Mouse (Mus musculus) stomach, embryonic 14.5 days (tissue): ENCODE measurements around the gene Cmas. TPM values are rescaled to one million over a fixed set of nuclear protein-coding genes. Genes with fewer than 3 reads are reported as not detected.

Source experiments
- ATAC-seq: fragments of 200-750 bp; cut with Nextera tagmentation; 2 replicates; pipeline ENCODE4 v1.8.0; 2017; ENCODE audit warnings: low read depth, moderate TSS enrichment; ENCODE audit not compliant: insufficient number of reproducible peaks, insufficient read depth, low FRiP score
- H3K27ac ChIP-seq: fragments of 300-500 bp; sonication (generic); 2 replicates; pipeline ENCODE4 v1.5.1; 2014; ENCODE audit warnings: mild to moderate bottlenecking, low read length, moderate library complexity, mixed read lengths
- H3K27me3 ChIP-seq: fragments of 300-500 bp; sonication (generic); 2 replicates; pipeline ENCODE4 v1.6.1; 2014; ENCODE audit warnings: low read length, control low read depth, mixed read lengths; ENCODE audit not compliant: control insufficient read depth, insufficient read depth
- H3K36me3 ChIP-seq: fragments of 300-500 bp; sonication (generic); 2 replicates; pipeline ENCODE4 v1.6.1; 2014; ENCODE audit warnings: mild to moderate bottlenecking, control low read depth, low read length, moderate library complexity, mixed read lengths; ENCODE audit not compliant: control insufficient read depth, insufficient read depth
- H3K4me1 ChIP-seq: fragments of 300-500 bp; sonication (generic); 2 replicates; pipeline ENCODE4 v1.6.1; 2014; ENCODE audit warnings: low read length, control low read depth, mixed read lengths; ENCODE audit not compliant: control insufficient read depth, insufficient read depth
- H3K4me2 ChIP-seq: fragments of 300-500 bp; sonication (generic); replicated peaks from 2 replicates; pipeline ENCODE4 v1.6.1; 2014; ENCODE audit warnings: low read depth, low read length, control low read depth
- H3K4me3 ChIP-seq: fragments of 300-500 bp; sonication (generic); 2 replicates; pipeline ENCODE4 v1.5.1; 2014; ENCODE audit warnings: low read depth, low read length, control low read depth
- H3K9ac ChIP-seq: fragments of 300-500 bp; sonication (generic); replicated peaks from 2 replicates; pipeline ENCODE4 v1.6.1; 2014; ENCODE audit warnings: low read depth, mild to moderate bottlenecking, control low read depth, low read length, moderate library complexity, mixed read lengths
- H3K9me3 ChIP-seq: fragments of 300-500 bp; sonication (generic); 2 replicates; pipeline ENCODE4 v1.6.1; 2016; ENCODE audit warnings: low read depth, low read length, control low read depth; ENCODE audit not compliant: control insufficient read depth
- WGBS: fragments of 180-500 bp; shearing (Covaris S2); extraction: QIAGEN DNeasy Blood & Tissue Kit; methylation state at CpG from one replicate; pipeline ENCODE4 v1.1.7; 2014; 5-methylcytosine and 5-hydroxymethylcytosine counted together
- polyA plus RNA-seq: library from polyadenylated mRNA; unstranded; fragments of >200 nt; fragmentation: Nextera tagmentation; extraction: Ambion mirVana; gene quantifications from 2 replicates; pipeline ENCODE4 v1.2.1, GENCODE M21; 2014

The Cmas gene
- polyA plus RNA-seq, 1 experiment from 2014 or later = 89.2 TPM

DNA sequence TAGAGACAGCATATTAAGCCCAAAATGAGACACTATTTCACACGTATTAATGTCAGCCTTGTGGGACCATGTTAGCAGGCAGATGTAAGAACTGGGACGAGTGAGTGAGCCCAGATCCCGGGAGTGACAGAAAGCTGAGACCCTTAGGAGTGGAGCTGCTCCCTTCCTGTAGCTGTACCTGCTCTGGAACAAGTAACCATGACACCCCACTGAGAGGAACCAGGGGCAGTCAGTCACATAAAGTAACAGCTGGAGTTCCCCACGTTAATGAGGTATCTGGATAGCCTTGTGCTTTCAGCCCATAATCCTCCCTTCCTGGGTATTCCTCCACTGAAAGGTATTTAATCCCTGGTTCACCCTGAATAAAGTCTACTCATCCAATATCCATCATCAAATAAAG, 13.3 kb upstream of the Cmas start:
- Histone ChIP-seq H3K27me3 (no peaks in the 10 kb centered on the region), H3K4me3 (no peak overlapping the region), H3K9ac (no peak overlapping the region), H3K4me1 (peaks cover 12% of the 10 kb centered on the region; the same call in 1 of the 2 replicates), H3K4me2 (no peak overlapping the region), H3K9me3 (no peaks in the 10 kb centered on the region), H3K27ac (no peak overlapping the region; the same call in 1 of the 2 replicates), H3K36me3 (no peaks in the 10 kb centered on the region)
- WGBS = 46% methylated on average over 4 of the region's 4 CpGs
- 0 out of 2 replicates have a peak, but pooled peaks have one; percentile 26 for ATAC-seq

DNA sequence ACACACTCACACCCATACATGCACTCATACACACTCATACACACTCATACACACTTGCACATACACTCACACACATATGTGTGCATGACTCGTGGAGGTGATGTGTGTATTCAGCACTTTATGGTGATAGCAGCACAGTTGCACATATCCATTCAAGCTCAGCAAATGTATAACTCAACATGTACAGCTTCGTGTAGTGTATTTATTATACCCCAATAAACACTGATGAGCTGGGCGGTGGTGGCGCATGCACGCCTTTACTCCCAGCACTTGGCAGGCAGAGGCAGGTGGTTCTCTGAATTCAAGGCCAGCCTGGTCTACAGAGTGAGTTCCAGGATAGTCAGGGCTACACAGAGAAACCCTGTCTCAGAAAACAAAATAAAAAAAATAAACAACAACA, 11.0 kb upstream of the Cmas start:
- no peak overlapping the region for H3K4me2 ChIP-seq
- ATAC-seq = no peak
- no peaks in the 10 kb centered on the region for H3K9me3 ChIP-seq
- H3K27ac ChIP-seq = no peak overlapping the region
- H3K4me3 ChIP-seq = no peak overlapping the region
- H3K36me3 ChIP-seq = no peaks in the 10 kb centered on the region
- no peak overlapping the region for H3K9ac ChIP-seq
- WGBS = 91% methylated on average over 5 of the region's 5 CpGs
- H3K4me1 ChIP-seq = peaks cover 15% of the 10 kb centered on the region; the same call in 1 of the 2 replicates
- no peaks in the 10 kb centered on the region for H3K27me3 ChIP-seq

DNA sequence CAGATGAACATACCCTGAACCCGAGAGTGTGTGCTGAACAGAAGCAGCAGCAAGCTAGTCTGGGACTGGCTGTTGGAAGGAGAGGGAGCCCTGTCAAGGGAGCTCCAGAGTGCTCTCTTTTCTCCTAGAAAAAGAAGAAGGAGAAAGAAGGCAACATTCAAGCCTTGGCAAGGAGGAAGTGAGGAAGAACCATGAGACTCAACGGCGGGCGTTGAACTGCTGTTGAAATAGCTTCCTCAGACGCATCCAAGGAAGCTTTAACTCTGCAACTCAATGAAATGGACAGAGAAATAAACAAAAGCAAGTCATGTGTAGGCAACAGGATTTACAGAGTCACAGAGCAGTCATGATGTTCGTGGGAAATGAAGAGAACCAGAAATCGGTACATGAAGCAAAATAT, 9.7 kb upstream of the Cmas start:
- no peak for ATAC-seq
- Histone ChIP-seq H3K36me3 (no peaks in the 10 kb centered on the region), H3K27ac (peak overlapping the region; percentile 89)

DNA sequence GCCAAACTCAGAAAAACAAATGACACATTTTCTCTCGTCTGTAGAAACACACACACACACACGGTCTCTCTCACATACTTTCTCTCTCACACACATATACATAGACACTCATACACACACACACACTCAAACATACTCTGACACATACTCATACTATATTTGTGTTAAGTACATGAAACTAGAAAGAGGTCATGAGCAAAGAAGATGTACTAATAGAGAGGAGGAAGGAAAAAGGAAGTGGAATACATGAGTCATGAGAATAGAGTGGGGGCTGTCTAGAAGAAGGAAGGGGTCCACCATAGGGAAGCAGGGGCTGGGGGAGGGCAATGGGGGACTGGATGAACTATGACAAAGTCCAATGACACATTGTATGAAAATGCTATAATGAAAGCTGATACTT, 9.3 kb upstream of the Cmas start:
- H3K4me2 ChIP-seq = 0 out of 2 replicates have a peak overlapping the region, but pooled peaks have one; percentile 25
- peak overlapping the region; percentile 89 for H3K27ac ChIP-seq
- WGBS = 36% methylated on average over 2 of the region's 2 CpGs

More for the DNA sequence above, 9.7 kb upstream of the Cmas start:
- no peaks in the 10 kb centered on the region for H3K9me3 ChIP-seq
- peaks cover 15% of the 10 kb centered on the region; the same call in 1 of the 2 replicates for H3K4me1 ChIP-seq
- 47% methylated on average over 7 of the region's 7 CpGs for WGBS
- H3K4me3 ChIP-seq = no peak overlapping the region
- H3K9ac ChIP-seq = no peak overlapping the region
- peak overlapping the region; percentile 25; the same call in 1 of the 2 replicates for H3K4me2 ChIP-seq
- H3K27me3 ChIP-seq = no peaks in the 10 kb centered on the region

DNA sequence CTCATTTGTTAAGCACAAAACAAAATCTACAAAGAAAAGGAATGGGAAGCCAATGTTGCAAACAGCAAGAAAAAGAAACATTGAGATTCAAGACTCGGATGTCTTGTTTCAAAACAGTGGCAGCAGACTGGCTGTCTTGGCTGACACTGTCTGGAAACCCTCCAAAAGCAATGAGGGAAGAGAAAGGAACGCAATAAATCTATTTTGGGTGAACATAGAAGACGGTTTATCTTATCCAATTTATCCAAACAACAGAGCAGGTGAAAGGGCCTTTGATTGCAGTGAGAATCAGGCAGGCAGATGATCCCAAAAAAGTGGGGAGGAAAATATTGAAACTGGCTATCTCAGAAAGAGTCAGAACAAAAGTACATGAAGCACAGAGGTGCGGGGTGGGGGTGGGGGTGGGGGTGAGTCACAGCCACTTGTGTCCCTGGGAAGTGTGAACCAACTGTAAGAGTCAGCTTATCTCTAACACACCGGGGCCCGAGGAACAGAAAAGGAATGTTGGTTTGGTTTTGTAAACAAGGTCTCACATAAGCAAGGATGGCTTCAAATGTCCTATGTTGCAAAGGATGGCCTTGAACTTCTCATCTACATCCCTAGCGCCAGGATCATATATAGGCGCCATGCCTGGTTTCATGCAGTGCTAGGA, 8.3 kb upstream of the Cmas start:
- peaks cover 22% of the 10 kb centered on the region; the same call in 1 of the 2 replicates for H3K4me1 ChIP-seq
- 48% methylated on average over 8 of the region's 8 CpGs for WGBS
- H3K36me3 ChIP-seq = no peaks in the 10 kb centered on the region
- ATAC-seq = no peak
- no peaks in the 10 kb centered on the region for H3K27me3 ChIP-seq
- no peak overlapping the region for H3K4me3 ChIP-seq
- no peak overlapping the region for H3K4me2 ChIP-seq
- H3K9me3 ChIP-seq = no peaks in the 10 kb centered on the region
- peak overlapping the region; percentile 44; the same call in 1 of the 2 replicates for H3K27ac ChIP-seq
- H3K9ac ChIP-seq = no peak overlapping the region

More for the DNA sequence above, 9.3 kb upstream of the Cmas start:
- H3K9me3 ChIP-seq = no peaks in the 10 kb centered on the region
- no peaks in the 10 kb centered on the region for H3K27me3 ChIP-seq
- peaks cover 15% of the 10 kb centered on the region; the same call in 1 of the 2 replicates for H3K4me1 ChIP-seq
- H3K36me3 ChIP-seq = no peaks in the 10 kb centered on the region
- ATAC-seq = no peak
- H3K4me3 ChIP-seq = no peak overlapping the region
- H3K9ac ChIP-seq = no peak overlapping the region

DNA sequence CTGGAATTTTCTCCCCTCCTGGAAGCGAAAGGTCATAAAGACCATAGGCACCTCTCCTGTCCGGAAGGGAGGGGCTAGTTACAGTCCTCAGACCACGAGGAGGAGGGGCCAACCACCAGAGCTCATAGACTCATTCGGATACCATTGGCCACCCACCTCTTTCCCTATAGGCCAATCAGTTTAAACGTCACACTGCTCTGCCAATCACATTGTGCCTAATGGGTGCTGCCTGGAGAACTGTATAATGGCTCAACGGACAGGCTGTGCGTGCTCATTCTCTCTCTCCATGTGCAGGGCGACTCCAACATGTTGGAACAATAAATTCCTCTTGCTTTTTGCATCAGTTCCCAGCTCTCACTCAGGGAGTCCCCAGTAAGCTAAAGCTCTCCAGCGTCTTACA, 5.1 kb upstream of the Cmas start:
- no peaks in the 10 kb centered on the region for H3K9me3 ChIP-seq
- 58% methylated on average over 9 of the region's 9 CpGs for WGBS
- H3K27me3 ChIP-seq = no peaks in the 10 kb centered on the region
- ATAC-seq = no peak
- H3K4me3 ChIP-seq = no peak overlapping the region
- H3K4me1 ChIP-seq = peaks cover 22% of the 10 kb centered on the region; the same call in 1 of the 2 replicates
- no peak overlapping the region for H3K27ac ChIP-seq
- H3K36me3 ChIP-seq = no peaks in the 10 kb centered on the region
- H3K9ac ChIP-seq = no peak overlapping the region
- no peak overlapping the region for H3K4me2 ChIP-seq

DNA sequence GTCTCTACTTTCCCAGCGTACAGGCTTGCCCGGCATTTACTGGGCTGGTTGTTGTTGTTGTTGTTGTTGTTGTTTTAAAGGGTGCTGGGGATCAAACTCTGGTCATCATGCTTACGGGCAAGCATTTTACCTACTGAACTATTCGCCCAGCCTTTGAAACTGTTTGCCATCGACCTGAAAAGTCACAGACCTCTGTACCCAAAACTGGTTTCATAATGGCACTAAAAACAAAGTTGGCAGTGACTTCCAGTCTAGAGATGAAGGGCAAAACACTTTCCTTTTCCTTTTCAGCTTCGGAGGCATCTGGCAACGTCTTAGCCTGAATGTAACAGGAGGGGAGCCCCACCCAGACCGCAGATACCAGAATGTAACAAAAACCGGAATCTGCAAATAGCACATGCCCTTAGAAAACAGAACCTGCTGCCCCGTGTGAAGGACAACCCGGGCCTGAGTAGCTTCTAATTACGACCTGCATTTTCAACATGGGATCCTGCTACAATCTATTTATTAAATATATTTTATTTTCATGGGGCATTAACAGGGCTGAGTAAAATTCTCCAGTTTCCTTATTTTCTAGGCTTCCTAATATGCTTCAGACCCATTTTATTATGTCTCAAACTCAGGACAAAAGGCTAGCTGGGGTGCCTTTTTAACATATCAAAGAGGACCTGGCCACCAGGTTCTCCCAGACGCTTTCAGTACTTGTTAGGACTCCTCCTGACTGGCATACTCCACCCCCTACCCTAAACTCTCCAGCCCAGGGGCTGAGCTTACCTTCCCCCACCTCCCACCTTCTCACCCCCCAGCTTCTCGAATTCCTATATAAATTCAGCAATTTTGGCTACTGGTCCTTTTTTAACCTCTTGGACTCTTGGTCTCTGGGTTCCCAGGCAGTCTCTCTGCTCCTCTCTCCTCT, 3.9 kb upstream of the Cmas start:
- no peaks in the 10 kb centered on the region for H3K9me3 ChIP-seq
- ATAC-seq = no peak
- no peaks in the 10 kb centered on the region for H3K27me3 ChIP-seq
- H3K4me2 ChIP-seq = no peak overlapping the region
- H3K9ac ChIP-seq = no peak overlapping the region
- H3K4me3 ChIP-seq = no peak overlapping the region
- 43% methylated on average over 14 of the region's 14 CpGs for WGBS
- H3K36me3 ChIP-seq = no peaks in the 10 kb centered on the region
- peaks cover 18% of the 10 kb centered on the region; the same call in 1 of the 2 replicates for H3K4me1 ChIP-seq
- no peak overlapping the region for H3K27ac ChIP-seq

DNA sequence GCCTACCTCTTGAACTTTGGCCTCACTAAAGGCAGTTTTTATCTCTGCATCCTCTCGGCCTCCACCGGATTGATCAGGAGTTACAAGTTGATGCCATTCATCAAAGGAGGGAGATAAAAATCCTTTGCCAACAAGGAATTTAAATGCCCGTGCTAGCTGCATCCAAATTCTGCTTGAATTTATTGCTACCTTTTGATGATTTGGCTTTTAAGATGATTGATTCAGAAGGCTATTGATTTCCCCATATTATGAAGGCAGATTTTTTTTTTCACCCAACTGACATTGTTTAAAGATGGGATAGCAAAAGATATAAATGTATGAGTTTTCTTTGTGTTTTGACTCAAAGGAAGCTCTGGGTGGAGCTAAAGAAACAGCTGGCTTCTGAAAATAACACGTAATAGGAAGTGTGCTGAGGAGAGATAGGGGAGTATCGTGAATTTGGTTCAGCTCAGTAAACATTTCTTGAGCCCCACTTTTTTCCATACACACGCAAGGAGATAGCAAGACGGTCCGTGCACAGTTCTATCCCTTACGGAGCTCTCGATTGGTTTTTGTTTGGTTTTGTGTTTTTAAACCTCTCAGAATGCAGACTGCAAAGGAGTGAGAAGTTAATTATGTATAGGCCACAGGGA, 964 bp downstream of the Cmas start:
- Histone ChIP-seq H3K9me3 (no peaks in the 10 kb centered on the region), H3K27me3 (no peaks in the 10 kb centered on the region), H3K4me1 (peaks cover 19% of the 10 kb centered on the region; the same call in 1 of the 2 replicates), H3K27ac (0 out of 2 replicates have a peak overlapping the region, but pooled peaks have one; percentile 66), H3K4me3 (peak overlapping the region; percentile 92), H3K9ac (peak overlapping the region; percentile 78; the same call in 1 of the 2 replicates), H3K36me3 (0 out of 2 replicates have a peak, but pooled peaks cover 4% of the 10 kb centered on the region), H3K4me2 (peak overlapping the region; percentile 80)
- 32% methylated on average over 10 of the region's 10 CpGs for WGBS
- ATAC-seq = no peak
